Mouse (Mus musculus) midbrain, embryonic 11.5 days (tissue): ENCODE data around the gene Ramp2. TPM values are rescaled to one million over a fixed set of nuclear protein-coding genes. Genes with fewer than 3 reads are reported as not detected.
A peak's percentile ranks its signal among the peaks of the same experiment; 100 is the strongest.

Source experiments
- ATAC-seq: fragments of 200-750 bp; cut with Nextera tagmentation; 2 replicates; pipeline ENCODE4 v1.8.0; 2017; ENCODE audit warnings: moderate TSS enrichment, moderate library complexity; ENCODE audit not compliant: low FRiP score
- DNase-seq: peaks from one replicate; pipeline ENCODE4 v3.0.0; 2015; ENCODE audit warnings: low spot score; ENCODE audit errors: missing footprints
- H3K27ac ChIP-seq: fragments of 300-500 bp; sonication (generic); 2 replicates; pipeline ENCODE4 v1.5.1; 2014; ENCODE audit warnings: low read depth, low read length
- H3K27me3 ChIP-seq: fragments of 300-500 bp; sonication (generic); 2 replicates; pipeline ENCODE4 v1.6.1; 2014; ENCODE audit warnings: mild to moderate bottlenecking, low read length, moderate library complexity, mixed read lengths; ENCODE audit not compliant: control insufficient read depth, insufficient read depth
- H3K36me3 ChIP-seq: fragments of 300-500 bp; sonication (generic); 2 replicates; pipeline ENCODE4 v1.6.1; 2014; ENCODE audit warnings: mild to moderate bottlenecking, low read length, moderate library complexity, mixed read lengths; ENCODE audit not compliant: control insufficient read depth, insufficient read depth
- H3K4me1 ChIP-seq: fragments of 300-500 bp; sonication (generic); 2 replicates; pipeline ENCODE4 v1.6.1; 2014; ENCODE audit warnings: low read length; ENCODE audit not compliant: control insufficient read depth, insufficient read depth
- H3K4me2 ChIP-seq: fragments of 300-500 bp; sonication (generic); 2 replicates; pipeline ENCODE4 v1.6.1; 2014; ENCODE audit warnings: mild to moderate bottlenecking, moderate library complexity
- H3K4me3 ChIP-seq: fragments of 300-500 bp; sonication (generic); 2 replicates; pipeline ENCODE4 v1.5.1; 2014; ENCODE audit warnings: low read depth, low read length
- H3K9ac ChIP-seq: fragments of 300-500 bp; sonication (generic); 2 replicates; pipeline ENCODE4 v1.6.1; 2014; ENCODE audit warnings: low read length
- H3K9me3 ChIP-seq: fragments of 300-500 bp; sonication (generic); 2 replicates; pipeline ENCODE4 v1.6.1; 2016; ENCODE audit warnings: low read length; ENCODE audit not compliant: control insufficient read depth
- WGBS: fragments of 180-500 bp; shearing (Covaris S2); extraction: QIAGEN DNeasy Blood & Tissue Kit; methylation state at CpG from one replicate; pipeline ENCODE4 v1.1.7; 2014; 5-methylcytosine and 5-hydroxymethylcytosine counted together
- polyA plus RNA-seq: library from polyadenylated mRNA; unstranded; fragments of >200 nt; fragmentation: Nextera tagmentation; extraction: Ambion mirVana; gene quantifications from 2 replicates; pipeline ENCODE4 v1.2.1, GENCODE M21; 2014

Gene Ramp2
- polyA plus RNA-seq, 1 experiment from 2014 or later: 73.4 TPM

GRCm38 (mm10) chr11:101275309-101275708 lies 29.5 kb downstream of the Ramp2 start:
- Histone ChIP-seq H3K9me3 (no peaks in the 10 kb centered on the region), H3K27ac (no peak overlapping the region), H3K4me2 (no peak overlapping the region), H3K27me3 (no peaks in the 10 kb centered on the region; the same call in 1 of the 2 replicates), H3K9ac (no peak overlapping the region), H3K4me1 (peaks cover 17% of the 10 kb centered on the region), H3K4me3 (no peak overlapping the region), H3K36me3 (no peaks in the 10 kb centered on the region)
- no peak for ATAC-seq
- 71% methylated on average over 4 of the region's 4 CpGs for WGBS
- DNase-seq: no peak

GRCm38 (mm10) chr11:101276319-101277070 lies 30.7 kb downstream of the Ramp2 start:
- Histone ChIP-seq H3K9me3 (no peaks in the 10 kb centered on the region), H3K4me2 (no peak overlapping the region; the same call in 1 of the 2 replicates), H3K9ac (no peak overlapping the region), H3K27me3 (no peaks in the 10 kb centered on the region; the same call in 1 of the 2 replicates), H3K27ac (no peak overlapping the region), H3K4me3 (no peak overlapping the region), H3K36me3 (no peaks in the 10 kb centered on the region), H3K4me1 (peaks cover 17% of the 10 kb centered on the region)
- peak; percentile 82 for DNase-seq
- no peak for ATAC-seq
- 29% methylated on average over 27 of the region's 27 CpGs for WGBS

DNA sequence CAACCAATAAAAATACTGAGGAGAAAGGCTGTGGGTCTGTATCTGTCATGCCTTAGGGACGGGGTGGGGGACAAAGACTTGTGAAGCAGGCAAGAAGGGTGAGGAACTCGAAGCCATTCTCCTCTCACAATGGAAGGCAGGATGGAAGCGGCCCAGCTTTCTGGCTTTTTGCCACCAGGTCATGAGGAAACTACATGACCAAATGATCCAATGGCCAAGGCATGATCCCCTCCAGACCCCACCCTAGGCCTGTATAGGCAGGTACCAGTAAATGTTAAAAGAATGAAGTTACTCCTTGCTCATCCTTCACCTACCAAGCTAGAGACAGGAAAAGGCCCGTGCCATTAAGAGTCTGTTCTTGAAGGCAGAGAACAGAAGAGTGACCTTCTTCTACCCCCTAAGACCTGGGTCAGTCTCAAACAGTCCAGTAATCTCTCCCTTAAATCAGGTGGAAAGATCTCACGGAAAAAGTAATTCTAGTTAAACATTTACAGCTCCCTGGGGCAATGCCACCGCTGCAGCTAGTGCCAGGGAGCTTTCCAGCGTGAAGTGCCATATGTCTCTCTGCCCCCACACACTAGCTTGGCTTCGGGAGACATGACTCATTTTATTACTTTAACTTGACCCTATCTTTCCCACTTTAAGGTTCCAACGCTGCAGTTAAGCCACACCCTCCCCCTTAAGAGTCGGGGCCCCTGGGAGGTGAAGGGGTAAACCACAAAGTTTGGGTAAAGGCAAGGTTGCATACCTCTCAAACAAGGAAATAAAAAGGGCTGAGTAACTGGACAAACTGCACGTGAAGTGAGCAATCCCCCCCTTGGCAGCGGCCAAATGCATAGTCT lies 31.8 kb downstream of the Ramp2 start:
- H3K4me2 ChIP-seq: peak overlapping the region; percentile 87
- ATAC-seq (no peak), DNase-seq (peak; percentile 79)
- H3K9ac ChIP-seq: peak overlapping the region; percentile 76
- H3K36me3 ChIP-seq: no peaks in the 10 kb centered on the region
- H3K27ac ChIP-seq: no peak overlapping the region
- H3K4me3 ChIP-seq: peak overlapping the region; percentile 54
- no peaks in the 10 kb centered on the region; the same call in 1 of the 2 replicates for H3K27me3 ChIP-seq
- no peaks in the 10 kb centered on the region for H3K9me3 ChIP-seq
- WGBS: 81% methylated on average over 12 of the region's 12 CpGs
- H3K4me1 ChIP-seq: peaks cover 17% of the 10 kb centered on the region

GRCm38 (mm10) chr11:101278223-101279192 lies 32.7 kb downstream of the Ramp2 start, which contains the start of the genes Cntd1 and Coa3:
Gene Cntd1, plus strand, starts transcription at chr11:101279012.
Gene Coa3, minus strand, starts transcription at chr11:101279114.
- peak within 1 kb of the TSS; percentile 87 for H3K4me2 ChIP-seq
- peaks cover 17% of the 10 kb centered on the region for H3K4me1 ChIP-seq
- peak within 1 kb of the TSS; percentile 54 for H3K4me3 ChIP-seq
- H3K36me3 ChIP-seq: no peaks in the 10 kb centered on the region
- DNase-seq: peak; percentile 95
- peak; percentile 96 for ATAC-seq
- no peak within 1 kb of the TSS for H3K27ac ChIP-seq
- peak within 1 kb of the TSS; percentile 76 for H3K9ac ChIP-seq
- H3K27me3 ChIP-seq: no peaks in the 10 kb centered on the region; the same call in 1 of the 2 replicates
- 12% methylated on average over 45 of the region's 45 CpGs for WGBS
- no peaks in the 10 kb centered on the region for H3K9me3 ChIP-seq

GRCm38 (mm10) chr11:101279193-101279569 lies 33.4 kb downstream of the Ramp2 start:
- ATAC-seq: peak; percentile 51
- peaks cover 17% of the 10 kb centered on the region for H3K4me1 ChIP-seq
- H3K4me3 ChIP-seq: peak overlapping the region; percentile 54
- no peaks in the 10 kb centered on the region for H3K9me3 ChIP-seq
- no peak for DNase-seq
- H3K9ac ChIP-seq: peak overlapping the region; percentile 21; the same call in 1 of the 2 replicates
- peak overlapping the region; percentile 36 for H3K4me2 ChIP-seq
- H3K27me3 ChIP-seq: no peaks in the 10 kb centered on the region; the same call in 1 of the 2 replicates
- WGBS: 62% methylated on average over 14 of the region's 14 CpGs
- no peak overlapping the region for H3K27ac ChIP-seq
- no peaks in the 10 kb centered on the region for H3K36me3 ChIP-seq

DNA sequence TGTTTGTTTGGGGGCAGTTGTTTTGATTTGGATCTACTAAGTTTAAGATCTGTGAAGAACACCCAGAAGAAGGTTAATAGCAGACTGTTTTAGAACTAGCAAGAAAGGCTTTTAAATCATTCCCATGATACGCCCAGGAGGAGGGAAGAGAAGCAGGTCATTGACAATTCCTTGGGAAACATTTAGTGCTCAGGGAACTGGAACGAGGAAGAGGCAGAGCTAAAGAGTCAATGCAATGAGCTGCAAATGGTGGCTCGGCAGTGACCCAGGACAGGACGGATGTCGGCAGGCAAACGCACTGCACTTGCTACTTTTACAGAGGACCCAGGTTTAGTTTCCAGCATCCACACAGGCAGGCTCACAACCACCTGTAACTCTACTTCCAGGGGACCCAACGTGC lies 35.0 kb downstream of the Ramp2 start:
- Histone ChIP-seq H3K27me3 (no peaks in the 10 kb centered on the region; the same call in 1 of the 2 replicates), H3K27ac (no peak overlapping the region), H3K9me3 (no peaks in the 10 kb centered on the region), H3K4me2 (no peak overlapping the region), H3K4me3 (no peak overlapping the region), H3K4me1 (peaks cover 17% of the 10 kb centered on the region), H3K36me3 (no peaks in the 10 kb centered on the region), H3K9ac (no peak overlapping the region)
- ATAC-seq (no peak), DNase-seq (peak; percentile 51)
- 55% methylated on average over 7 of the region's 7 CpGs for WGBS

- Histone ChIP-seq H3K4me1 (peaks cover 9% of the 10 kb centered on the region), H3K4me3 (no peak overlapping the region), H3K9ac (no peak overlapping the region), H3K27me3 (no peaks in the 10 kb centered on the region; the same call in 1 of the 2 replicates), H3K27ac (no peak overlapping the region), H3K9me3 (no peaks in the 10 kb centered on the region), H3K36me3 (no peaks in the 10 kb centered on the region), H3K4me2 (no peak overlapping the region)
- no peak for ATAC-seq
- no peak for DNase-seq
- WGBS: 34% methylated on average over 5 of the region's 5 CpGs
Observed at GRCm38 (mm10) chr11:101282896-101283295, 37.1 kb downstream of the Ramp2 start.

GRCm38 (mm10) chr11:101283805-101284204 lies 38.0 kb downstream of the Ramp2 start:
- Histone ChIP-seq H3K9me3 (no peaks in the 10 kb centered on the region), H3K36me3 (0 out of 2 replicates have a peak, but pooled peaks cover 2% of the 10 kb centered on the region), H3K27me3 (no peaks in the 10 kb centered on the region; the same call in 1 of the 2 replicates), H3K9ac (no peak overlapping the region), H3K27ac (no peak overlapping the region), H3K4me3 (no peak overlapping the region), H3K4me1 (peaks cover 4% of the 10 kb centered on the region; the same call in 1 of the 2 replicates), H3K4me2 (no peak overlapping the region)
- ATAC-seq (no peak), DNase-seq (no peak)
- WGBS: 70% methylated on average over 4 of the region's 4 CpGs
